In genomic region chr5:122280422-122280826, GRCm38 (mm10) we compare ENCODE assay signal across 9 mouse cellular contexts. TPM values are rescaled to one million over a fixed set of nuclear protein-coding genes. Genes with fewer than 3 reads are reported as not detected.
DNase-seq lines count a peak whose midpoint lies in the region; ATAC-seq lines count a peak whose summit lies in the region.
"Had no signal": no experiment of that assay in that cellular context is flagged by ENCODE, and none has a peak within 500 bp of the region (broad histone marks: within the 10 kb centered on the region; RNA-seq: fewer than 3 reads in every experiment).

No protein-coding gene starts in this region.

- no peaks in the 10 kb centered on the region for H3K9me3 ChIP-seq in kidney, embryonic 15.5 days (replicated peaks)
- H3K9me3 ChIP-seq in embryonic facial prominence, embryonic 15.5 days (replicated peaks): no peaks in the 10 kb centered on the region
- no peaks in the 10 kb centered on the region for H3K9me3 ChIP-seq in limb, embryonic 15.5 days
- H3K9me3 ChIP-seq in neural tube, embryonic 15.5 days (replicated peaks): no peaks in the 10 kb centered on the region
- no peaks in the 10 kb centered on the region for H3K9me3 ChIP-seq in midbrain, embryonic 16.5 days (replicated peaks; ENCODE audit: control insufficient read depth, low read length, poor library complexity, severe bottlenecking)

- peak overlapping the region; percentile 45 for H3K4me2 ChIP-seq in kidney, embryonic 15.5 days
- peak overlapping the region; percentile 40 for H3K4me2 ChIP-seq in embryonic facial prominence, embryonic 15.5 days (replicated peaks)
- H3K4me2 ChIP-seq in limb, embryonic 15.5 days: peak overlapping the region; percentile 15; the same call in 1 of the 2 replicates
- 0 out of 2 replicates have a peak overlapping the region, but pooled peaks have one; percentile 20 for H3K4me2 ChIP-seq in neural tube, embryonic 15.5 days
- H3K4me2 ChIP-seq in midbrain, embryonic 16.5 days (ENCODE audit: low read length): no peak overlapping the region

- H3K36me3 ChIP-seq in kidney, embryonic 15.5 days: no peaks in the 10 kb centered on the region
- H3K36me3 ChIP-seq in embryonic facial prominence, embryonic 15.5 days: no peaks in the 10 kb centered on the region
- no peaks in the 10 kb centered on the region for H3K36me3 ChIP-seq in limb, embryonic 15.5 days
- H3K36me3 ChIP-seq in neural tube, embryonic 15.5 days: no peaks in the 10 kb centered on the region
- no peaks in the 10 kb centered on the region for H3K36me3 ChIP-seq in midbrain, embryonic 16.5 days (ENCODE audit: control insufficient read depth, insufficient read depth, low read length)

- DNase-seq in kidney, postnatal 10 days: no peak
- no peak for DNase-seq in thymus, postnatal 0 days (ENCODE audit: low spot score)
- DNase-seq: cerebellum, adult 9-11 months had no signal

- no peak overlapping the region for H3K9ac ChIP-seq in kidney, embryonic 15.5 days
- no peak overlapping the region for H3K9ac ChIP-seq in embryonic facial prominence, embryonic 15.5 days
- H3K9ac ChIP-seq in limb, embryonic 15.5 days: no peak overlapping the region
- H3K9ac ChIP-seq in neural tube, embryonic 15.5 days (replicated peaks): no peak overlapping the region
- H3K9ac ChIP-seq in midbrain, embryonic 16.5 days (ENCODE audit: low read depth, low read length): no peak overlapping the region

- ATAC-seq in kidney, embryonic 15.5 days (replicated peaks; ENCODE audit: low FRiP score): no peak
- ATAC-seq in embryonic facial prominence, embryonic 15.5 days (ENCODE audit: insufficient number of reproducible peaks, low FRiP score, low TSS enrichment, low read depth): no peak
- no peak for ATAC-seq in limb, embryonic 15.5 days (ENCODE audit: insufficient number of reproducible peaks, low FRiP score, low TSS enrichment, low read depth)
- ATAC-seq in neural tube, embryonic 15.5 days (ENCODE audit: low FRiP score): no peak
- no peak for ATAC-seq in midbrain, embryonic 16.5 days
- ATAC-seq: forebrain, embryonic 16.5 days had no signal

- 0 out of 2 replicates have a peak overlapping the region, but pooled peaks have one; percentile 2 for H3K4me3 ChIP-seq in kidney, embryonic 15.5 days (replicated peaks)
- 0 out of 2 replicates have a peak overlapping the region, but pooled peaks have one; percentile 8 for H3K4me3 ChIP-seq in embryonic facial prominence, embryonic 15.5 days (replicated peaks)
- H3K4me3 ChIP-seq in limb, embryonic 15.5 days: no peak overlapping the region
- H3K4me3 ChIP-seq in neural tube, embryonic 15.5 days (replicated peaks): no peak overlapping the region
- H3K4me3 ChIP-seq in midbrain, embryonic 16.5 days (ENCODE audit: low read depth, low read length): no peak overlapping the region

- WGBS in kidney, embryonic 15.5 days: 42% methylated on average over 6 of the region's 6 CpGs
- WGBS in embryonic facial prominence, embryonic 15.5 days: 25% methylated on average over 6 of the region's 6 CpGs
- 38% methylated on average over 6 of the region's 6 CpGs for WGBS in limb, embryonic 15.5 days
- 47% methylated on average over 6 of the region's 6 CpGs for WGBS in neural tube, embryonic 15.5 days
- 49% methylated on average over 6 of the region's 6 CpGs for WGBS in midbrain, embryonic 16.5 days

- no peaks in the 10 kb centered on the region for H3K27me3 ChIP-seq in kidney, embryonic 15.5 days
- no peaks in the 10 kb centered on the region for H3K27me3 ChIP-seq in embryonic facial prominence, embryonic 15.5 days
- H3K27me3 ChIP-seq in limb, embryonic 15.5 days: no peaks in the 10 kb centered on the region
- no peaks in the 10 kb centered on the region; the same call in 1 of the 2 replicates for H3K27me3 ChIP-seq in neural tube, embryonic 15.5 days (replicated peaks)
- no peaks in the 10 kb centered on the region for H3K27me3 ChIP-seq in midbrain, embryonic 16.5 days (ENCODE audit: control insufficient read depth, insufficient read depth, low read depth, low read length)

- H3K4me1 ChIP-seq in kidney, embryonic 15.5 days: peaks cover 31% of the 10 kb centered on the region
- H3K4me1 ChIP-seq in embryonic facial prominence, embryonic 15.5 days: peaks cover 22% of the 10 kb centered on the region
- peaks cover 20% of the 10 kb centered on the region for H3K4me1 ChIP-seq in limb, embryonic 15.5 days
- H3K4me1 ChIP-seq in neural tube, embryonic 15.5 days: peaks cover 9% of the 10 kb centered on the region
- peaks cover 3% of the 10 kb centered on the region for H3K4me1 ChIP-seq in midbrain, embryonic 16.5 days (ENCODE audit: control insufficient read depth, insufficient read depth, low read length)

- peak overlapping the region; percentile 41; the same call in 1 of the 2 replicates for H3K27ac ChIP-seq in kidney, embryonic 15.5 days
- H3K27ac ChIP-seq in embryonic facial prominence, embryonic 15.5 days (replicated peaks): peak overlapping the region; percentile 58; the same call in 1 of the 2 replicates
- 0 out of 2 replicates have a peak overlapping the region, but pooled peaks have one; percentile 3 for H3K27ac ChIP-seq in limb, embryonic 15.5 days
- H3K27ac ChIP-seq in neural tube, embryonic 15.5 days (replicated peaks): no peak overlapping the region
- no peak overlapping the region for H3K27ac ChIP-seq in midbrain, embryonic 16.5 days (ENCODE audit: low read length)

RNA-seq across cellular contexts. Expression of gene Pptc7, which starts 3.7 kb away (rescaled TPM):
- 8.2 and 9.1 TPM in 2 replicates for polyA plus RNA-seq in kidney, embryonic 15.5 days (2015; fragmentation: Nextera tagmentation; extraction: Ambion mirVana)
- 8.0 and 9.5 TPM in 2 replicates for polyA plus RNA-seq in embryonic facial prominence, embryonic 15.5 days (2015; fragmentation: Nextera tagmentation; extraction: Ambion mirVana)
- polyA plus RNA-seq in limb, embryonic 15.5 days (2015; fragmentation: Nextera tagmentation; extraction: Ambion mirVana): 6.8 and 7.9 TPM in 2 replicates
- 8.7 and 9.3 TPM in 2 replicates for polyA plus RNA-seq in neural tube, embryonic 15.5 days (2015; fragmentation: Nextera tagmentation; extraction: Ambion mirVana)
- polyA plus RNA-seq in thymus, postnatal 0 days (2015; fragmentation: Nextera tagmentation; extraction: Ambion mirVana): 23.8 and 34.3 TPM in 2 replicates
- 7.1 and 7.6 TPM in 2 replicates for polyA plus RNA-seq in midbrain, embryonic 16.5 days (2015; fragmentation: Nextera tagmentation; extraction: Ambion mirVana)

RNA-seq across cellular contexts. Expression of gene Tctn1, which starts 16.2 kb away (rescaled TPM):
- 6.4 and 6.7 TPM in 2 replicates for polyA plus RNA-seq in kidney, embryonic 15.5 days (2015; fragmentation: Nextera tagmentation; extraction: Ambion mirVana)
- polyA plus RNA-seq in embryonic facial prominence, embryonic 15.5 days (2015; fragmentation: Nextera tagmentation; extraction: Ambion mirVana): 6.9 and 7.5 TPM in 2 replicates
- polyA plus RNA-seq in limb, embryonic 15.5 days (2015; fragmentation: Nextera tagmentation; extraction: Ambion mirVana): 5.7 and 6.0 TPM in 2 replicates
- 5.8 and 6.0 TPM in 2 replicates for polyA plus RNA-seq in neural tube, embryonic 15.5 days (2015; fragmentation: Nextera tagmentation; extraction: Ambion mirVana)
- polyA plus RNA-seq in thymus, postnatal 0 days (2015; fragmentation: Nextera tagmentation; extraction: Ambion mirVana): 1.8 and 3.3 TPM in 2 replicates
- 5.4 and 7.3 TPM in 2 replicates for polyA plus RNA-seq in midbrain, embryonic 16.5 days (2015; fragmentation: Nextera tagmentation; extraction: Ambion mirVana)

Comparison
In these comparisons a context has a peak if more than half of its experiments do, and no peak if none do; other contexts are left out.
1. H3K27ac ChIP-seq: peak in kidney, embryonic 15.5 days (single experiment), embryonic facial prominence, embryonic 15.5 days (single experiment) and limb, embryonic 15.5 days (single experiment); none in neural tube, embryonic 15.5 days (single experiment) and midbrain, embryonic 16.5 days (single experiment).
2. H3K4me3 ChIP-seq: peak in kidney, embryonic 15.5 days (single experiment) and embryonic facial prominence, embryonic 15.5 days (single experiment); none in limb, embryonic 15.5 days (single experiment), neural tube, embryonic 15.5 days (single experiment) and midbrain, embryonic 16.5 days (single experiment).